Mouse (Mus musculus) erythroblast, adult 5-6 weeks (primary cell): ENCODE data around the gene Atcay. TPM values are rescaled to one million over a fixed set of nuclear protein-coding genes. Genes with fewer than 3 reads are reported as not detected.

Source experiments
- ATAC-seq: replicated peaks from 2 replicates; pipeline ENCODE4 v1.8.0; 2016; ENCODE audit warnings: moderate number of reproducible peaks, mild to moderate bottlenecking, moderate TSS enrichment, inconsistent platforms; ENCODE audit not compliant: poor library complexity, low FRiP score, severe bottlenecking
- total RNA-seq, 2 experiments: library from RNA; stranded (forward) in 1 of 2; stranded (reverse) in 1 of 2; fragments of 150-400 nt in 1 of 2; fragments of 200-764, 138-1000 nt in 1 of 2; gene quantifications; 2 replicates each; pipeline versions ENCODE4 v1.2.3 to v1.2.4; 2015 to 2017; ENCODE audit warnings: low replicate concordance in 2 of 2

Gene Atcay
- total RNA-seq, 2 experiments from 2014 or later, result not detected

GRCm38 (mm10) chr10:81165118-81165517 lies 65.5 kb downstream of the Atcay start:
- no peak for ATAC-seq

- ATAC-seq, result 0 out of 2 replicates have a peak, but pooled peaks have one; percentile 16
These were observed 68.3 kb downstream of the Atcay start for GRCm38 (mm10) chr10:81162318-81162652.

DNA sequence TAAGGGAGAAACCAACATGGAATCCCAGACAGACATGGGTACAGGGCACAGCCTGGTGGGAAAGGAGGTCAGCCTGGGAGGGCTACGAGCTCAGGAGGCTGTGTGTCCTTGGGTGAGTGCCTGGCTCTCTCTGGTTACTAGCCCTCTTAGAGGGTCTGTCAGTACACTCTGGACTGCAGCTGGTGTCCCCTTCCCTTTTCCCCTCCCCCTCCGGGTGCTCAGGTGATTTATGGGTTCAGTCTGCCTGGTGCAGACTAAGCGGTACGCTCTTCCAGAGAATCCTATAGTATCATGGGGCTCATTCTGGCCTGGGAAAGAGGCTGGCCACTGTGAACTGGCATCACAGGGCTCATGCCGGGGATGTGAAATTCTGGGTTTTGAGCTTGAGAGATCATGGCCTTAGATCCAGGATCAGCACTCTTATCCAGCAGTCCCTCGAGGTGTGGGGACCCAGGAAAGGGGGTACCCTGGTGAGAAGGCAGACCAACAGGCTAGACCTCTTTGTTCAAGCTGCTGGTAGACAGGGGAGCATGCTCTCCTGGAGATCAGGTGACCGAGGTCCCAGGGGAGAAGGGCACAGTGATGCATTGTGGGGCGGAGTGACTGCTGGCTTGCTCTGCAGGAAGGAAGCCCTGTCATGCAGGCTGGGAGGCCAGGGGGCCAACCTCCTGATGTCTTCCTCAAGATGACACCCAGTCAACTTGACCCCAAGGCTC lies 68.9 kb downstream of the Atcay start:
- 0 out of 2 replicates have a peak, but pooled peaks have one; percentile 4 for ATAC-seq

DNA sequence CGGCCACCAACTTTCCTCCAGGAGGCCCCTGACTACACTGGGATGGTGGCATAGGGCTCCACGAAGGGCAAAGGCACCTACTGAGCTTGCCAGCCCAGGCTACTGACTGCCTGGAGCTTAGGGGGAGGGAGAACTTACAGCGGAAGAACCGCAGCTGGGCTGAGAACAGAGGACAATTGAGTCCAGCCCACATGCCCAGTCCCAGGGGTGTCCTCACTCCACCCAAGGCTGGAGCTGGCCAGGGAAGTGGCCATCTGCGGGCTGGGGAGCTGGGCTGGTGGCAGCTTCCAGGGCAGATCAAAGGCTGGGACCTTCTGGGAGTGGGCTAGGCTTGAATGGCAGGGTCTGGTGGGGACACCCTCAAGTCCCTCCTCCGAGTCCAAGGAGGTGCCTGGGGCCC lies 75.9 kb downstream of the Atcay start:
- ATAC-seq, result no peak

Other genes with a start within 250 kb of the Atcay start
Only the 30 nearest of the 31 such genes appear.
- gene Gng7, start 215.9 kb downstream of the Atcay start, total RNA-seq (2015; ENCODE audit: low replicate concordance), result not detected in 2 replicates
- not detected in 2 replicates for gene Gng7, start 215.9 kb downstream of the Atcay start, total RNA-seq (2017; ENCODE audit: low replicate concordance)
- gene Diras1, start 205.2 kb downstream of the Atcay start, total RNA-seq (2015; ENCODE audit: low replicate concordance), result not detected in 2 replicates
- gene Diras1, start 205.2 kb downstream of the Atcay start, total RNA-seq (2017; ENCODE audit: low replicate concordance), result not detected in 2 replicates
- gene Slc39a3, start 193.4 kb downstream of the Atcay start, total RNA-seq (2015; ENCODE audit: low replicate concordance), result 2.1 and 2.5 TPM in 2 replicates
- 2.7 and 3.8 TPM in 2 replicates for gene Slc39a3, start 193.4 kb downstream of the Atcay start, total RNA-seq (2017; ENCODE audit: low replicate concordance)
- 6.7 and 20.3 TPM in 2 replicates for gene Sgta, start 170.7 kb downstream of the Atcay start, total RNA-seq (2015; ENCODE audit: low replicate concordance)
- gene Sgta, start 170.7 kb downstream of the Atcay start, total RNA-seq (2017; ENCODE audit: low replicate concordance), result 14.8 and 18.1 TPM in 2 replicates
- 1.9 TPM in 1 of 2 replicates, not detected in the other for gene Thop1, start 160.8 kb downstream of the Atcay start, total RNA-seq (2015; ENCODE audit: low replicate concordance)
- 3.1 and 4.1 TPM in 2 replicates for gene Thop1, start 160.8 kb downstream of the Atcay start, total RNA-seq (2017; ENCODE audit: low replicate concordance)
- gene Creb3l3, start 132.0 kb downstream of the Atcay start, total RNA-seq (2015; ENCODE audit: low replicate concordance), result not detected in 2 replicates
- gene Creb3l3, start 132.0 kb downstream of the Atcay start, total RNA-seq (2017; ENCODE audit: low replicate concordance), result not detected in 2 replicates
- 22.2 and 31.5 TPM in 2 replicates for gene Map2k2, start 124.9 kb downstream of the Atcay start, total RNA-seq (2015; ENCODE audit: low replicate concordance)
- 34.2 and 49.9 TPM in 2 replicates for gene Map2k2, start 124.9 kb downstream of the Atcay start, total RNA-seq (2017; ENCODE audit: low replicate concordance)
- 11.5 and 13.2 TPM in 2 replicates for gene Zbtb7a, start 95.6 kb downstream of the Atcay start, total RNA-seq (2015; ENCODE audit: low replicate concordance)
- gene Zbtb7a, start 95.6 kb downstream of the Atcay start, total RNA-seq (2017; ENCODE audit: low replicate concordance), result 10.1 and 14.2 TPM in 2 replicates
- gene Pias4, start 62.9 kb downstream of the Atcay start, total RNA-seq (2015; ENCODE audit: low replicate concordance), result 4.4 and 11.3 TPM in 2 replicates
- 12.3 and 19.3 TPM in 2 replicates for gene Pias4, start 62.9 kb downstream of the Atcay start, total RNA-seq (2017; ENCODE audit: low replicate concordance)
- 227 and 267 TPM in 2 replicates for gene Eef2, start 54.2 kb downstream of the Atcay start, total RNA-seq (2015; ENCODE audit: low replicate concordance)
- 388 and 458 TPM in 2 replicates for gene Eef2, start 54.2 kb downstream of the Atcay start, total RNA-seq (2017; ENCODE audit: low replicate concordance)
- 3.3 and 7.3 TPM in 2 replicates for gene Dapk3, start 47.8 kb downstream of the Atcay start, total RNA-seq (2015; ENCODE audit: low replicate concordance)
- gene Dapk3, start 47.8 kb downstream of the Atcay start, total RNA-seq (2017; ENCODE audit: low replicate concordance), result 10.8 and 11.8 TPM in 2 replicates
- gene 4930442H23Rik, start 47.0 kb downstream of the Atcay start, total RNA-seq (2015; ENCODE audit: low replicate concordance), result not detected in 2 replicates
- not detected in 2 replicates for gene 4930442H23Rik, start 47.0 kb downstream of the Atcay start, total RNA-seq (2017; ENCODE audit: low replicate concordance)
- not detected in 2 replicates for gene Nmrk2, start 28.8 kb downstream of the Atcay start, total RNA-seq (2015; ENCODE audit: low replicate concordance)
- gene Nmrk2, start 28.8 kb downstream of the Atcay start, total RNA-seq (2017; ENCODE audit: low replicate concordance), result not detected in 2 replicates
- not detected in 2 replicates for gene Zfr2, start 2.3 kb upstream of the Atcay start, total RNA-seq (2015; ENCODE audit: low replicate concordance)
- not detected in 2 replicates for gene Zfr2, start 2.3 kb upstream of the Atcay start, total RNA-seq (2017; ENCODE audit: low replicate concordance)
- 0.42 and 0.96 TPM in 2 replicates for gene Matk, start 22.1 kb upstream of the Atcay start, total RNA-seq (2015; ENCODE audit: low replicate concordance)
- gene Matk, start 22.1 kb upstream of the Atcay start, total RNA-seq (2017; ENCODE audit: low replicate concordance), result 4.3 TPM in 2 replicates
- 6.3 and 56.3 TPM in 2 replicates for gene Mrpl54, start 36.1 kb upstream of the Atcay start, total RNA-seq (2015; ENCODE audit: low replicate concordance)
- gene Mrpl54, start 36.1 kb upstream of the Atcay start, total RNA-seq (2017; ENCODE audit: low replicate concordance), result 23.1 and 36.6 TPM in 2 replicates
- 3.3 and 4.4 TPM in 2 replicates for gene Apba3, start 36.1 kb upstream of the Atcay start, total RNA-seq (2015; ENCODE audit: low replicate concordance)
- 4.3 and 10.8 TPM in 2 replicates for gene Apba3, start 36.1 kb upstream of the Atcay start, total RNA-seq (2017; ENCODE audit: low replicate concordance)
- gene Tjp3, start 60.7 kb upstream of the Atcay start, total RNA-seq (2015; ENCODE audit: low replicate concordance), result 3.3 TPM in 1 of 2 replicates, not detected in the other
- gene Tjp3, start 60.7 kb upstream of the Atcay start, total RNA-seq (2017; ENCODE audit: low replicate concordance), result 0.60 and 1.7 TPM in 2 replicates
- 9.6 and 11.3 TPM in 2 replicates for gene Pip5k1c, start 62.1 kb upstream of the Atcay start, total RNA-seq (2015; ENCODE audit: low replicate concordance)
- gene Pip5k1c, start 62.1 kb upstream of the Atcay start, total RNA-seq (2017; ENCODE audit: low replicate concordance), result 10.8 and 11.3 TPM in 2 replicates
- gene Cactin, start 90.3 kb upstream of the Atcay start, total RNA-seq (2015; ENCODE audit: low replicate concordance), result 5.6 and 6.1 TPM in 2 replicates
- 18.0 and 27.7 TPM in 2 replicates for gene Cactin, start 90.3 kb upstream of the Atcay start, total RNA-seq (2017; ENCODE audit: low replicate concordance)
- gene Tbxa2r, start 97.9 kb upstream of the Atcay start, total RNA-seq (2015; ENCODE audit: low replicate concordance), result not detected in 2 replicates
- not detected in 2 replicates for gene Tbxa2r, start 97.9 kb upstream of the Atcay start, total RNA-seq (2017; ENCODE audit: low replicate concordance)
- not detected in 2 replicates for gene Gipc3, start 112.4 kb upstream of the Atcay start, total RNA-seq (2015; ENCODE audit: low replicate concordance)
- not detected in 2 replicates for gene Gipc3, start 112.4 kb upstream of the Atcay start, total RNA-seq (2017; ENCODE audit: low replicate concordance)
- 9.2 and 14.6 TPM in 2 replicates for gene Hmg20b, start 119.6 kb upstream of the Atcay start, total RNA-seq (2015; ENCODE audit: low replicate concordance)
- gene Hmg20b, start 119.6 kb upstream of the Atcay start, total RNA-seq (2017; ENCODE audit: low replicate concordance), result 14.1 and 30.2 TPM in 2 replicates
- 1.9 and 2.5 TPM in 2 replicates for gene Mfsd12, start 126.7 kb upstream of the Atcay start, total RNA-seq (2015; ENCODE audit: low replicate concordance)
- 8.7 and 10.6 TPM in 2 replicates for gene Mfsd12, start 126.7 kb upstream of the Atcay start, total RNA-seq (2017; ENCODE audit: low replicate concordance)
- 15.6 and 27.0 TPM in 2 replicates for gene 4930404N11Rik, start 135.0 kb upstream of the Atcay start, total RNA-seq (2015; ENCODE audit: low replicate concordance)
- 35.7 and 41.5 TPM in 2 replicates for gene 4930404N11Rik, start 135.0 kb upstream of the Atcay start, total RNA-seq (2017; ENCODE audit: low replicate concordance)
- gene Fzr1, start 147.7 kb upstream of the Atcay start, total RNA-seq (2015; ENCODE audit: low replicate concordance), result 286 and 325 TPM in 2 replicates
- gene Fzr1, start 147.7 kb upstream of the Atcay start, total RNA-seq (2017; ENCODE audit: low replicate concordance), result 463 and 486 TPM in 2 replicates
- gene Dohh, start 153.6 kb upstream of the Atcay start, total RNA-seq (2015; ENCODE audit: low replicate concordance), result 10.4 and 11.7 TPM in 2 replicates
- 32.5 and 33.7 TPM in 2 replicates for gene Dohh, start 153.6 kb upstream of the Atcay start, total RNA-seq (2017; ENCODE audit: low replicate concordance)
- 2.5 and 3.7 TPM in 2 replicates for gene Gm48551, start 153.6 kb upstream of the Atcay start, total RNA-seq (2015; ENCODE audit: low replicate concordance)
- gene Gm48551, start 153.6 kb upstream of the Atcay start, total RNA-seq (2017; ENCODE audit: low replicate concordance), result 1.3 TPM in 1 of 2 replicates, not detected in the other
- gene Gm48552, start 158.2 kb upstream of the Atcay start, total RNA-seq (2015; ENCODE audit: low replicate concordance), result not detected in 2 replicates
- gene Gm48552, start 158.2 kb upstream of the Atcay start, total RNA-seq (2017; ENCODE audit: low replicate concordance), result 5.6 TPM in 1 of 2 replicates, not detected in the other
- gene Smim24, start 162.2 kb upstream of the Atcay start, total RNA-seq (2015; ENCODE audit: low replicate concordance), result 5.4 TPM in 1 of 2 replicates, not detected in the other
- 1.8 and 3.8 TPM in 2 replicates for gene Smim24, start 162.2 kb upstream of the Atcay start, total RNA-seq (2017; ENCODE audit: low replicate concordance)